Mouse (Mus musculus) urinary bladder, postnatal 4 days (tissue): ENCODE results near the gene Polr2i.
"Not testable (repeated sequence)": the region's sequence is repeated elsewhere in the genome, so short reads cannot be mapped to it uniquely, and the experiment has no call there.

Source experiments
- DNase-seq, 2 experiments: peaks; one replicate each; pipeline ENCODE4 v3.0.0; 2021 to 2022; ENCODE audit warnings: low spot score in 2 of 2

Gene Polr2i

DNA sequence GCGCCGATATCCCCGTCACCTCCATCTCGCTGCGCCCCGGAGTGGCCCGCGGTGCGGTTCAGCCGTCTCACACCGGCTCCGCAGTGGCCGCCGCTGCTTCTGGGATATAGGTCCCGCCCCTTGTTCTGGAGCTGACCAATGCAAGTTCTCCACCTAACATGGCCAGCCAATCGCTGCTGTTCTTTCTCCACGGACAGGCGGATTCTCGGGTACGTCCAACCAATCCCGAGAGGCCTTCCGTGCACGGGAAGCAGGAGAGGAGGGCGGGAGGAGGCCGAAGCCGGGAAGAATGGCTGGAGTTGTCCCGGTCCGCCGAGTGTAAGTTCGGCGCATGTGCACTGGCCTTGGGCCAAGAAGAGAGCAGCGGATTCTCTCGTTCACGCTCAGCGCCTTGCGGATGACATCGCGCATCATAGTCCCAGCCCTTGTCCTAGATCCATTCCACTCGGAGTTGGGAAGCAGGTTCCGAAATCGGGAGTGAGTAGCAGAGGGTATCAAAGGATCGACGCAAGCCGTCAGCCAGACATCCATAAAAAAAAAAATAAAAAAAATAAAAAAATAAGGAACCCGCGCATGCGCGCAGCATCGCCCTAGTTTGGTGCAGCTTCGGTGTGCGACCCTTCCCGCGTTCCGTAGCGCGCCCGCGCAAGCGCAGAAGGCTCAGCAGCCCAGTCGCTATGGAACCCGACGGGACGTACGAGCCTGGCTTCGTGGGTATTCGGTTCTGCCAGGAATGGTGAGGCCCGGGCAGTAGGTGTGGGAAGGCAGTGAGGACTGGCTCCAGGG, at the start of gene Polr2i, which contains the start of gene Tbcb:
TSS of gene Polr2i (plus strand) at position 280 of the 786 bp plus-strand sequence.
TSS of gene Tbcb (minus strand) at position 604 of the 786 bp plus-strand sequence.
- DNase-seq = peak; percentile 98

GRCm38 (mm10) chr7:30183189-30183588, 48.6 kb upstream of the Polr2i start:
- not testable (repeated sequence) for DNase-seq

GRCm38 (mm10) chr7:30183879-30184289, 47.9 kb upstream of the Polr2i start, which contains the start of gene Cox7a1:
Gene Cox7a1, plus strand, starts transcription at chr7:30184144.
- peak; percentile 75 to 82 for DNase-seq

GRCm38 (mm10) chr7:30184641-30185348, 47.0 kb upstream of the Polr2i start:
- DNase-seq = peak in 1 of 2 experiments; percentile 17

DNA sequence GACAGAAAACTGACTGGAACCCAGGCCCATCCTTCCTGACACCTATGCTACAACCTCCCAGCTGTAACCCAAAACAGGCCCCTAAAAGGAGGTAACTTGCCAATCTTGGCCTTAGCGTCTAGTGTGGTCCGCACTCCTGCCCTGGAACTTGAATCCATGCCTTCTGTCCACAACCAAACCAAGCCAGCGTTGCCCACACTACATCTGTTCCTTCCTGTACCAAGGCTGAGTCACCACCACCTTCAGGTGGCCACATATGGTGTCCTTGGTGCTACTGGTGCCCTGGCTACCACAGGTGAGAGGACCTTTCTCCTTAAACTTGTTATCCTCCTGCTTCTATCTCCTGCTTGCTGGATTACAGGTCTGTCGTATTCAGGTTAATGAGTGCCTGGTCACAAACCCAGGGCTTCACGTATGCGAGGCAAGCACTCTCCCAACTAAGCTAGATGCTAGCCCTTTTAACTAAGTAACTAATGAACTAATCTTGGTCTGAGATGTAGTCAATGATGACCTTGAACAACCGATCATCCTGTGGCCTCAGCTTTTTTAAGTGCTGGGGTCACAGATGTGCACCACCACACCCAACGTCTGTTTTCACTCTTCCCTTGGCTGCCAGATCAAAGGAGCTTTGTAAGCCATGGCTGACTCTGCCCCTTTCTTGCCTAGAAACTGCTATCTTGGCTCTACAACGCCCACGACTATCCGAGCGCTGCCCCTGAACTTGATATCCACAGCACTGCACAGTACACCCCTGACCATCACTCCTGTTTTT, 43.2 kb upstream of the Polr2i start:
- no peak for DNase-seq

GRCm38 (mm10) chr7:30189116-30189491, 42.6 kb upstream of the Polr2i start:
- no peak for DNase-seq

DNA sequence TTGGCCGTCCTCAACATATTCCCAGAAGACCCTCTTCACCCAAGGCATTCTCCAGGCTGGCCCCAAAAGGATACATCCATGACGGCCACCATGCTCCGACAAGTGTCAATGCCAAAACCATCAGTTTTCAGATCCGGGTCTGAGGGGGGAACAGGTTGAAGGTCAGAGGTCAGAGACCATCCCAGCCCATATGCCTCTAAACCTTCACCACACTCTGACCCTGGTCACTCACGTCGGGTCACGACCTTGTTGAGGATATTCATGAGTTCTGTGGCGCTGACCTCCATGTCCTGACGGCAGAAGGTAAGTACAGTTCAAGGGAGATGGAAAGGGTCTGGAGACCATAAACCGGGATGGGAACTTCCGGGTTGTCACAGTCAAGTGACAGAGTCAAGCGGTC, 39.7 kb upstream of the Polr2i start:
- DNase-seq = no peak

DNA sequence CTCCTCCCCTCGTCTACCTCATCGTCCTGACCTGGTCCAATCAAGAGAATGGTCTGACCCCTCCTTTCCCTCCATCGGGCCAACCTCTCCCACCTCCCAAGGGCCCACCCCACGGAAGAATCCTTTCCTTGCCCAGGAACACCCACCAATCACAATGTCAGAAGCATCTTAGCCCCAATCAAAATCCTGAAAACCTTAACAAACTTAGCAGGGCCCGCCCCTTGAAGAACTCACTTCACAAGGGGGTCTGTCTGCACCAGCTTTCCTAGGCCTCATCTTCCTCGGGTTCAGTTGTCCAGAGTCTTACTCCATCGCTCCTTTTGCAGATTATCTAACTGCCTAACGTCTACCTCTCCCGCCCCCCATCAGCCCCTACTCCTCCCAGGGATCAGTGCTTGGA, 38.7 kb upstream of the Polr2i start:
- DNase-seq = no peak

DNA sequence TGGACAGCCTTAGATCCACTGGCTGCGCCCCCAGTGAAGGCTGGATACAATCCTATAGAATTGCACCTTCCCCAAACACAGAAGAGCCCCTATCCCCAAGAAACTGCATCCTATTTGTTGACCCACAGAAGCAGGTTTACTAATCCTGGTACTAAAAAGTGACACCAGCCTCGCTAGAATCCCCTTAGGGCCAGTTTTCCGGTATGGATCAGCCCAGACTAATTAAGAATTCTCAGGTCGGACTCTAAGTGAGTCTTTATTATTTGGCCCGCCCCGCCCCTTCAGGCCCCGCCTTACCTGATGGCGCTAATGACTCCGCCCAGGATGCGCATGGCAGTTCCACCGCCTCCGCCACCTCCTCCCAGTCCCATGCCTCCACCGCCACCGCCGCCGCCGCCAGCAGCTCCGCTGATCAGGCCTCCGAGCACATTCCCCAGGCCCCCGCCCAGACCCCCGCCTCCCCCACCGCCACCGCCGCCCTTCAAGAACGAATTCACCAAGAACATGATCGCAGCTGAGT, 38.1 kb upstream of the Polr2i start:
- DNase-seq = peak in 1 of 2 experiments; percentile 69

- no peak for DNase-seq
Measured at GRCm38 (mm10) chr7:30194101-30194831, 37.5 kb upstream of the Polr2i start.

DNA sequence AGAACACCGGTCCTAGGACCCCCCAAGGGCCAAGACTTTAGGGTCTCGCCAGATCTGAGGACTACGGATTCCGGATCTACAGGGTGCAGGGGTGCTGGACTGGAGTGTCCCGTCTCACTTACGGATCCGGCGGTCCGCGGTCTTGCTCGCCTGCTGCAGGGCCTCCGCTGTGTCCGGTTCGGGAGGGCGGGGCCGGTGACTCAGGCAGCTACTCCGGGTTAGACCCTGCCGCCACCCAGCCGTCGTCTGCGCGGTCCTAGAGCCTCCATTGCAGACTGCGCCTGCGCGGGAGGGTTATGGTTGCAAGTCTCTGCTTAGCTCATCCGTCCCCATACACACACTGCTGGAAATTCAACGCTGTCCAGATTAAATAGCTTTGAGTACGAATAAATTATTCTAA, 36.9 kb upstream of the Polr2i start:
- peak; percentile 93 to 96 for DNase-seq

GRCm38 (mm10) chr7:30195461-30195860, 36.3 kb upstream of the Polr2i start:
- DNase-seq = no peak

GRCm38 (mm10) chr7:30196171-30196570, 35.6 kb upstream of the Polr2i start:
- no peak for DNase-seq

- no peak for DNase-seq
Measured at GRCm38 (mm10) chr7:30197592-30198129, 34.1 kb upstream of the Polr2i start.

- DNase-seq = no peak
Measured at GRCm38 (mm10) chr7:30198481-30198971, 33.2 kb upstream of the Polr2i start, which contains the start of gene Capns1. Gene Capns1, minus strand, starts transcription at chr7:30198811.

DNA sequence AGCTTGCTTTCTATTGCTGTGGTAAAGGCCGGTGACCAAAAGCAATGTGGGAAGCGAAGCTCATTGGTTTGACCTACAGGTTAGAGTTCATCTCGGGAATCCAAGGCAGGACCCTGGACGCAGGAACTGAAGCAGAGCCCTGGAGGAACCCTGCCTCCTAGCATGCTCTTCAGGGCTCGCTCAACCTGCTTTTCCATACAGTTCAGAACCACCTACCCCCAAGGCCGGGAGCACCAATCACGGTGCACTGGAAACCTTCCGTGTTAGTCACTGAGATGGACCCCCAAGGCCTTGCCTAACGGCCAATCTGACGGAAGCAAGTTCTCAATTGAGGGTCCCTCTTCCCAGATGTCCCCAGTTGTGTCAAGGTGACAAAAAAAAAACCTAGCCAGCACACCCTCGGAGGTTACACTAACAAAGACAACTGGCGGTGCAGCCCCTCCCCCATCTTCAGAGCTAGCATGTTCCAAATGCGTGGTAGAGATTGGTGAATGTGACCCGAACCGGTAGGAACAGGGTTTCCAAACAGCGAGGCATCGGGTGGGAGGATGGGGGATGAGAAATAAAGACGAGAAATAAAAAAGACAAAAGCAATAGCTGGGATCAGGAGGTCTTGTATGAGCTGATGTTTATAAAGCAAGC, 32.1 kb upstream of the Polr2i start:
- DNase-seq = no peak

- DNase-seq = peak in 1 of 2 experiments; percentile 18
Measured at GRCm38 (mm10) chr7:30200200-30200599, 31.5 kb upstream of the Polr2i start.

DNA sequence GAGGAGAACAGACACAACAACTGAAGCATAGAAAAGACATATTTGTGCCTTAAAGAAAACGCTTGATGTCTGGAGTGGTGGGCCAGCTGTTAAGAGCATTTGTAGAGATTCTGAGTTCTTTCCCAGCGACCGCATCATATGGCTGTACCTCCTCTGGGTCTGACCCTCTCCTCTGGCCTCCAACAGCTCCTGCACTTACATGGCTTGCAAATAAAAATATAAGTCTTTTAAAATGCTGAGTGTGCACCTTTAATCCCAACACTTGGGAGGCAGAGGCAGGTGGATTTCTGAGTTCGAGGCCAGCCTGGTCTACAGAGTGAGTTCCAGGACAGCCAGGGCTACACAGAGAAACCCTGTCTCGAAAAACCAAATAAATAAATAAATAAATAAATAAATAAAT, 31.1 kb upstream of the Polr2i start:
- DNase-seq = not testable (repeated sequence)

GRCm38 (mm10) chr7:30202895-30203690, 28.7 kb upstream of the Polr2i start:
- DNase-seq = peak in 1 of 2 experiments; percentile 17
